Mouse (Mus musculus): ENCODE measurements around the gene Hist3h2ba.

DNA sequence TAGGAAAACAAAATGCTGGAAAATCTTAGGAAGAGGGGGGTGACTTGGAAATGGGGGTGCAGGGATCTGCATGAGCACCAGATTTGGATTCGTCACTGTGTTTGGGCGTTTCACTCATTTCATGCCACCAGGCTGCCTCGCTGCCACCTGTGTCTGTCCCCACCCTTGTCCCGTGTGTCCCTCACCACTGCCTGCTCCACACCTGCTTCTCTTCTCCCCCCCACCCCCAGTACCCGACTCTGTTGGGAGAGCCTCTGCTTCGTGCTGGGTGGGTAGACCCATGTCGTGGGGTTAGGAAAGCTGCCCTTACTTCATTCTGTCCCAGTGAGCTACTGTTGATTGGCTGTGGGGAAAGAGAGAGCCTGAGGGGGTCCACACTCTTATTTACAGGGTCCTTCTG is 35.9 kb downstream of the Hist3h2ba start:
- TF ChIP-seq CTCF (IDR thresholded peaks at IDR 0.05; ENCODE audit: extremely low read depth, insufficient read depth, low read length): no peak
- TF ChIP-seq POLR2A (IDR thresholded peaks at IDR 0.05; ENCODE audit: extremely low read depth, insufficient read depth, low read length): no peak
